Mouse (Mus musculus) CD4-positive, CD25-positive, alpha-beta regulatory T cell, adult 4 months (primary cell): ENCODE measurements at regions not wholly inside any gene's neighbourhood (a gene's known extent, or its start where the extent isn't known, plus 50 kb on each side); places are given as distances from the start of the nearest gene placed in this dataset.

Experiments used
- ATAC-seq: one replicate; pipeline ENCODE4 v1.8.0; 2017

DNA sequence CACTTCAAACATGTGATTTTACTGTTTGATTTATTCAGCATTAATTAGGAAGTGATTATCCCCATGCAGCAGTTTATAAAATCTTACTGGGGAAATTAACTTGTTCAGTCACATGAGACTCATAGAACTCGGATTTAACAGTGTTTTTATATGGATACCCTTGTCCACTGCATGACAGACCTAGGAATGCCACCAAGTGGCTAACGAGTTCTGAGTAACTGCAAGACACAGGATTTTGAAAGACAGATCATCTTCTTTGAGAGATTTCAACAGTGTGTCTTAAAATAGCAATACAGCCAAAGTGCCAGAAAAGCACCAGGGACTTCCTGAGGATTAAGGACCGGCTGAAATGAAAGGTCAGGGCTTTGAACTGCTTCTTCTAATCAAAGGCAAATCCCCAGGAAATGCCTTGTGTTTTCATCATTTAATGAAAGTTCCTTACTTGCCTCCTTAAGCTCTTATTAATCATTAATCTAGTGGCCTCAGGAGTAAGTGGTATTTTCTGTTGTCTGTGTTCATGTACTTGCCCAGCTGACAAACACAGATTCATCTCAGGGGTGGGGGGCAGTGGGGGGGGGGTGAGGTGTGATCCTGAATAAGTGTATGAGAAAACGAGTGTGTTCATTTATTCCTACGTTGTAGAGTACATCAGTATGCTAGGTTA, 193.4 kb downstream of the Gm13691 start:
- ATAC-seq, result no peak

DNA sequence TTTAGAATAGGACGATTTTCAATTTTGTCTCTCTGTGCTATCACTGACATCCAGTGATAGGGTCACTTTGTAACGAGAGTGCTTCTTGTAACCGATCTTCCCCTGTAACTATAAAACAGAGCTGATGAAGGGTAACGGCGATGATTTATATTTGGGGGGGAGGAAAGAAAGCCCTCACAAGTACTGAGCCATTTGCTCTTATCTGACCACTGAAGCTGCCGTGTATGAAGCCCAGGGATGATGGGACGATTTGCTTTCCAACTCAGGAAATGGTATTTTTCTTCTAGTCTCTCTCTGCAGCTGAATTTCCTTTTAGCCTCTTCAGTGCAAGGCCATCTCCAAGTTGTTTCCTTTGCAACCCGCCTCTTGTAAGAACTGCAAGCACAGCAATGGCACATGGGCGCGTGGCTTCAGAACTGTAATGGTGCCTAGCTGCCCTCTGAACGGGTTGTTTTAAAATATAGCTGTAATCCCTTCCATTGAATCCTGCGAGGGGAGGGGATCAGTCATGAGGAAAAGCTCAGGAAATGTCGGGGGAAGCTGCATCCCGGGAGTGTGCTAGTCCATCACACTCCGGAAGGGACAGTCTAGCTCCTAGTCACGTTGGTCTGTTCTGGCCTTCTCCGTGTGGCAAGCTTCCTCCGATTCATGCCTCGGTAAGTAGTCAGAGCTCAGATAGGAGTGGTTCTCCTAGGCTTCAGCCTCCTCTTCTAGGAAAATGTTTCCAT, 194.1 kb downstream of the Gm13691 start:
- ATAC-seq, result no peak

DNA sequence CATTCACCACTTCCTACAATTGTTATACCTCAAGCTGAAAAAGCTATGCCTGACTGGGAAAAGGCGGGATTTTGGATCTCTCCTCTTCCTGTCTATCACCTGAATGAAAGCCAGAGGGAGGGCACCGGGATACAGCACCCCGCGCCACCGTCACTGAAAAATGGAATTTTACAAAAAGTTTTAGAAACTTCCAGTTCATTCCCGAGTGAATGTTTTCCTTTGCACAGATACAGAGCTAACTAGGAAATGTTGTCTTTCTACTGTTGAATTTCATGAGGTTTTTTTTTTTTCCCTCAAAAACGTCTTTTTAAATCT, 194.6 kb downstream of the Gm13691 start:
- ATAC-seq, result no peak

- no peak for ATAC-seq
Observed at GRCm38 (mm10) chr2:84186126-84186701, 195.9 kb downstream of the Gm13691 start.

DNA sequence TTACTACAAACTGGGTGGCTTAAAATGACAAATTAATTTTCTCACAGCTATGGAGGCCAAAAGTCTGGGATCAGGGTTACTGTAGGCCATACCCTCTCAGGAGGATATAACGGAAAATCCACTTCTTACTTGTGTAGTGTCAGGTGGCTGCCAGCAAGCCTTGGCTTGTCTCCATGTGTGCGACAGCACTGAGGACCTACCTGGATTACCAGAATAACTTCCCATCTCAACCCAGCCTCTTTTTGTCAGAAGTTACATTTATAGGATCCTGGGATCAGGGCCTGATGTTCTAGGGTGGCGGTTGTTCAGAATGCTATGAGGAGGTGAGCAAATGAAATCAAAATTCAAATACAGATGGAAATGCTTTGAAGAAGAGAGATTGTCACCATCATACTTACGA, 197.1 kb downstream of the Gm13691 start:
- no peak for ATAC-seq

- no peak for ATAC-seq
Observed at GRCm38 (mm10) chr2:84189302-84189701, 198.9 kb downstream of the Gm13691 start.

DNA sequence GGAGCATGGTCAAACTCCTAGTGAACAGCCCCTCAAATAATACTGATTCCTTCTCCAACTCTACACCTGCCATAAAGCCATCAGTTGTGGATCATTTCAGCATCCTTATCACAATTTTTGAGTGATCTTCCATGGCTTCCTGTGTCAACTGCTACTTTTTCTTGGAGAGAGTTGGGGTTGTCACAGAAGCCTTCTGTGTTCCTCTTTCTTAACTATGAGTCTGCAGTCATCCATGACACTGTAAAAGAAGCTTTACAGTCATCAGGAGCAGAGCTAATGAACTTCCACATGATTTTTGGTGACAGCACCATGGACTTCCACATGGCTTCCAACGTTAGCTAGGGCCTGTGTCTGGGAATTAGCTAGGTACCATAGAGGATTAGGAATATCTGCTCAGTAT, 208.1 kb downstream of the Calcrl start:
- ATAC-seq, result no peak

DNA sequence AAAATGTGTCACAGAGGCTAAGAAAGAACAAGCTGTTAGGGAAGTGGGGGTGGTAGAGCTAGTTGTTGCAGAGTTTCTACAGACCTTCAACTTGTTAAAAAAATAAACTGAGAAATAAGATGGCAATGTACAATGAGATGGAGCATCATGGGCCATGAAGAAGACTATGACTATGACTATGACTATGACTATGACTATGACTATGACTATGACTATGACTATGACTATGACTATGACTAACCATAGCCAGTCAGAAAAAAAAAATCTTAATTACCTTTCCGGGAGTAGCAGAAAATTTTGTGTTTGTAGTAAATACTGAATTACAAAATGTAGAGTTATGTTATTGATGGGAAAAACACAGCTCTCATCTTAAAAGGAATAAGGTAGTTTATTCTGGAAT, 203.2 kb downstream of the Calcrl start:
- ATAC-seq, result peak; percentile 70

GRCm38 (mm10) chr2:84229777-84230176, 195.4 kb downstream of the Calcrl start:
- no peak for ATAC-seq

- no peak for ATAC-seq
Observed at GRCm38 (mm10) chr2:84235641-84236040, 189.6 kb downstream of the Calcrl start.

DNA sequence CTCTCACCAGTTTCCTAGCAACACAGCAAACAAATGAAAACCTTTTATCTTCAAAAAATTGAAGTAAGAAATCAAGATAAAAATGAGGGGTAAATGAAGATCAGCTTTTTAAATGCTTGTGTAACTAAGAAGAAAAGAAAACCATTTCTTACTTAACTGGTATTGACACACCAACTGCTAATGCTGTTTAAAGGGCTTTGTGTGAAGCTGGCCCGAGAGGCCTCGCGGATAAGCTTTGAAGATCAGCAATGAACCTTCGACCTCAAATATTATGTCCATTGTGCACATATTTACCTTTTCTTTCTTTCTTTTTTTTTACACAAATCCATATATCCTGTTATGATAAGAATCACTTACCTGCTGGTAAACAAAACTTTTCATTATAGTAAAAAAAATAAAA, 184.0 kb downstream of the Calcrl start:
- no peak for ATAC-seq

GRCm38 (mm10) chr2:84241986-84242385, 183.2 kb downstream of the Calcrl start:
- no peak for ATAC-seq

GRCm38 (mm10) chr2:84245900-84246299, 179.3 kb downstream of the Calcrl start:
- no peak for ATAC-seq

DNA sequence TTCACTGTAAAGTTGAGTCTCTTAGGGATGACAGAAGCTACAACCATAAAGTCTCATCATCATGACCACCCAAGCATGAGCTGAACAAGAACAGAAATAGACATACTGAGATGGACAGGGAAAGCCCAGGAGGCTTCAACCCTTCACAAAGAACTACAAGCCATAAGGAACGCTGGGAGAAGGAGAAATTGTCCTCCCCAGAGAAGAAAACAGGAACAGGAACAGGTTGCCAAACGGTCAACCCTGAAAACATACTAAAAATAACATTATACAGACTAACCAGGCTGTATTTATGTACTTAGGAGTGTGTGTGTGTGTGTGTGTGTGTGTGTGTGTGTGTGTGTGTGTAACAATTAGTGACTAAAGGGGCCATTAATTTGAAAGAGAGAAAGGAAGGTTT, 178.6 kb downstream of the Calcrl start:
- ATAC-seq, result no peak

DNA sequence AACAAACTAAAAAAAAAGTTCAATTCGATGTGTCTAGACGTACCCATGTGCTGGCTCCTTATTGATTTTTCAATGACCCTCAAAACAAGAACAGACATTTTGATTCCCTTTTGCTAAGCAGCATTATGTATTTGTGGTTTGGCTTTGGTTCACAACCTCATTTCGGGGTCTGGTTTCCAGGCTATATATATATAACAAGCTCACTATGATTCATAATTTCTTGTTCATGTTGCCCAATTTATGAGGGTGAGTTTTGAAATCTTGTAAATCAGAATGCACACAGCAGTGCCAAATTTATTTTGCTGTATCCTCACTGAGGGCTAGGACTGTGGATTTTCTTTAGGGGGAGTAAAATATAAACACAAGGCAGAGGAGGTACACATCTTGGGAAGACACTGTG, 177.0 kb downstream of the Calcrl start:
- ATAC-seq, result no peak

- ATAC-seq, result no peak
Observed at GRCm38 (mm10) chr2:84249871-84250270, 175.3 kb downstream of the Calcrl start.

- no peak for ATAC-seq
Observed at GRCm38 (mm10) chr2:84252076-84252475, 173.1 kb downstream of the Calcrl start.

DNA sequence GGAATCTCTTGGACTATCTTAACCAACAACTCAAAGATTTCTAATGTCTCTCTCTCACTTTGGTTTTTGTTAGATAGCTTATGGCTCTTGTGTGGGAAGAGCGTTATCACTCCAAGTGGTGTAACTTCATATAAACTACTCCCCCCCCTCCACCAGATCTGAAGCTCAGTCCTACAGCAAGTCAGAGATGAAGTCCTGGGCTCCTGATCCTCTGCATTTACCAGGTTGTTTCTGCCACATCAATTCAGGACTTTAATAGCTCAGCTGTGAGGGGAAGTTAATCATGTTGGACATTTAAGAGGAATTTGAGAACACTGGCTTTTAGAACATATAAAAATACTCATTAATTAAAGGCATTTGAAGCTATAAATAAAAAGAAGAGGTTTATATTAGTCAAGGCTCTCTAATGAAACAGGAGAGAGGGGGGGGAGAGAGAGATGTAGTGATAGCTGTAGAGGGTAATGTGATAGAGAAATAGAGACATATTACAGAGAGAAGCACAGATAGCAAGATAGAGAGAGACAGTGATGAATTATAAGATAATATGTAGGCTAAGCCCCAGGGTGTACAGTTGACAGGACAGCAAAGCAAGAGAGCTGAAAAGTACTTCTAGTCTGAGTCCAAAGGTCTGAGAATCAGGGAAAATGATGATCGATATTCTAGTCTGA, 166.7 kb downstream of the Calcrl start:
- ATAC-seq, result no peak

DNA sequence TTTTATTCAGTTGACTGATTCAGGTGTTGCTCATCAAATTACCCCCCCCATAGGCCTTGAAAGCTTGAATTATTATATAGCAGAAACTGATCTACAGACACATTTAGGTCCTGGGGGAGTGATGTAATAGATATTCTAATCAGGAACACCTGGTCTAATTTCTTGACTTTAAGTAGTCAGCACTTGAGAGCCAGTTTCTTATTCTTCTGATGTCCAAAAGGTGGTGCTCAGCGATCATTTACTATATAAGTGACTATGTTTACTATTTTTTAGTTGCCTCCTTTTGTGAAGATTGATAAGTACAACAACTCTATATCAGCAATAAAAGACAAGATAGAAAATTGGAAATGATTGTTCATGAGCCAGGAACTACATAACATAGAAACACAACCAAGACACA, 166.0 kb downstream of the Calcrl start:
- no peak for ATAC-seq

DNA sequence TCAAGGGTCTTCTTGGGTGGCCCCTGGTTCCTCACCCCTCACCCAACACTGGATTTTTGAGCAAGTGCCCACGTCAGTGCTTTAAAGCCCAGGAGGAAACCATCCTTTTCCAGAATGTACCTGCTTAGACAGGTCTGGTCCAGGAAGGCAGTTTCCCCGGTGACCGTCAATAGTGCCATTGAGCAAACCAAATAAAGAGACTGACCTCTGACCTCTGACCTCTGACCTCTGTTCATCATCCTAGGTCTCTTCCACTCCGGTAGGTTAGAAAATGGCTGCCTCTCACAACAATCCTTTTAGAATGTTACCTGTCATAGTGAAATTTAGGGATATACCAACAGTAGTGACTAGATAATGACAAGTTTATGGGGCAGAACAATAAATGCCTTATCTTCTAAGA, 164.5 kb downstream of the Calcrl start:
- ATAC-seq, result no peak

GRCm38 (mm10) chr2:84261481-84261880, 163.7 kb downstream of the Calcrl start:
- no peak for ATAC-seq

- no peak for ATAC-seq
Observed at GRCm38 (mm10) chr2:84264485-84264884, 160.7 kb downstream of the Calcrl start.

DNA sequence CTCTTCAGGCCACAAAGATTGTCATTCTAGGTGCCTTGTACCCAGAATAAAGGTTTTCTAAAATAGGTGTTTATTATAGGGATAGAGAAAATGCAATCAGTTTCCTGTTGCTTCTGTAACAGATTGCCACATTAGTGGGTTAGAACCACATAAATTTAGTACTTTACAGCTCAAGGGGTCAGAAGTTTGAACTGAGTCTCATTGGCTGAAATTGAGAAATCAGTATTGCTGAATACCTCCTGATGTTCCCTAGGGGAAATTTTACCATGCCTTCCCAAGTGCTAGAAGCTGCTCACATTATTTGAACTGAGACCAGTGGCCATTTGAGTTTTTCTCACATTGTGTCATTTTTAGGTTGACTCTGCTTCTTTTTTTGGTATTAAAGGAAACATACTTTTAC, 160.2 kb downstream of the Calcrl start:
- ATAC-seq, result no peak

DNA sequence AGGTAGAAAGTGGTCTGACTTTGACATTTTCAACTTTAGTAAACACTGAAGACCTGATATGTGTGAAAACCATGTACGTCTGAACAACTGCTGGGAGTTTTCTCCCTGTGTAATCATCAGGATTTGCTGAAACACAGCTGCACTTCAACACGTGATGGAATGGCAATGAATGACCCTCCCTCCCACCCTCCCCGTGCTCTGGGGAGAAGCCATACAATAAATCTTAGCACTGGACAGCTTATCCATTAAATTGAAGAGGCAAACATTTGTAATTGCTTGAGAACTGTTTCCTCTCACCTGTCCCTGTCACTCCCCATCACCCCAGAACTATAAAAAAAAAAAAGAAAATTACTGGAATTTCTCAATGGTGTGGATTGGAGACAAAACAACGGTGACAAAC, 159.1 kb downstream of the Calcrl start:
- no peak for ATAC-seq
